Mouse (Mus musculus): Measurements from ENCODE around the gene Tm2d1. TPM values are rescaled to one million over a fixed set of nuclear protein-coding genes. Genes with fewer than 3 reads are reported as not detected.
A peak's percentile ranks its signal among the peaks of the same experiment; 100 is the strongest.
"Not testable (repeated sequence)": the region's sequence is repeated elsewhere in the genome, so short reads cannot be mapped to it uniquely, and the experiment has no call there.

The Tm2d1 gene
- total RNA-seq (2022): 10 to 100 TPM; 36.6 to 47.8 (median 39.7) TPM

DNA sequence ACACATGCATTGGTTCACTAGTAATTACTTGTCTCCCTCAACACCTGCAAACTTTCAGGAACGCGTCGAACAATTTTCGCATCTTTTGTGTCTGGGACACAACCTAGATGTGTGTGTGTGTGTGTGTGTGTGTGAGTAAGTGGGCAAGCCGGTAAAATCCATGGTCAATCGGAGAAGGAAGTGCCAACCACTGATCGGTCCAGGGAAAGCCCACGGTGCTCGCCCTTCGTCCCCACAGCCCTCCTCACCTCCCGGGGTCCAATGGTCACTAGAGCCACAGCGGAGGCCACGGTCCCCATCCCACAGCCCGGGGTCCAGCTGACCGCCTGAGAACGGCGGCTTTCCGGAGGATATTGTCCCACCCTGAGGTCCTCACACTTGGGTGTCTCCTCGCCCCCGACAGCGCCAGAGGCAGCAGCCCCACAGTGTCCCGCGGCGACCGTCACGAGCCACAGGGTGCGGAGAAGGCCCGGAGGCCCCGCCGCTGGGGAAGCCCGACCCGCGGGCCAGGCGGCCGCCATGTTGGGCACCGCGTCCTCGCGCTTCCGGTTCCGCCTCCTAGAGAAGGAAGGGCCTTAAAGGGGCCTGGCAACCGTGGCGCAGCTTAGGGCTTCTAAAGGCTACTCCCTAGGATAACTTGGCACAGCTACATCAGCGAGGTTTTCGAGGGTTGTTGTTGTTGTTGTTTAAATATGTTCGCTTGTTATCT, at the start of gene Tm2d1:
Gene Tm2d1, minus strand, starts transcription at position 591 of the 709 bp plus-strand sequence.
- peak; percentile 62 to 68 for DNase-seq (ENCODE audit: low spot score in 2 of 2)

GRCm38 (mm10) chr4:98428371-98428770, 45.3 kb upstream of the Tm2d1 start:
- no peak for DNase-seq (ENCODE audit: low spot score in 2 of 2)

DNA sequence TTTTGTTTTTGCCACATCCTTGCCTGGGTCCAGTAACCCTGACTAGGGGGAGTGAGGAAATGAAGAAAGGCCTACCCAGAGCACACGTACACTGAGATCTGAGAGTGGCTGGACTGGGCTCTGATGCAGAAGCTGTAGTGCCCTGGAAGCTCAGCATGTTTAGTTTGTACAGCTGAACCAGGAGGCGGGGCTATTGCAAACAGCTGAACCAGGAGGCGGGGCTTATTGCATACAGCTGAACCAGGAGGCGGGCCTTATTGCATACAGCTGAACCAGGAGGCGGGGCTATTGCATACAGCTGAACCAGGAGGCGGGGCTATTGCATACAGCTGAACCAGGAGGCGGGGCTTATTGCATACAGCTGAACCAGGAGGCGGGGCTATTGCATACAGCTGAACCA, 32.0 kb upstream of the Tm2d1 start:
- not testable (repeated sequence) for DNase-seq (ENCODE audit: low spot score in 2 of 2)

DNA sequence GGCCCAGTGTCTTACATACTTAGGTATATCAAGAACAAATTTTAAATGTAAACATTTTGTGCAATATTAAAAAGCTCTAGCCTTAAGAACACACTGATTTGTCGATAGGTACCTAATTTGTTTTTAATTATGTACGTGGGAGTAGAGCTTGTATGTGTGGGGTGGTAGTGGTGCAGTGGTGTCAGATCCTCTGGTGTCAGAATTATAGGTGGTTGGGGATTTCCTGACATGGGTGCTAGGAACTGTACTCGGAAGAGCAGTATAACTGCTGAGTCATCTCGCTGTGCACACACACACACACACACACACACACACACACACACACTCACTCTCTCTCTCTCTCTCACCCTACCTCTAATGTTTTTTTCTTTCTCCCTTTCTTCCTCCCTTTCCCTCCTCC, 25.3 kb upstream of the Tm2d1 start:
- DNase-seq (ENCODE audit: low spot score in 2 of 2): no peak

DNA sequence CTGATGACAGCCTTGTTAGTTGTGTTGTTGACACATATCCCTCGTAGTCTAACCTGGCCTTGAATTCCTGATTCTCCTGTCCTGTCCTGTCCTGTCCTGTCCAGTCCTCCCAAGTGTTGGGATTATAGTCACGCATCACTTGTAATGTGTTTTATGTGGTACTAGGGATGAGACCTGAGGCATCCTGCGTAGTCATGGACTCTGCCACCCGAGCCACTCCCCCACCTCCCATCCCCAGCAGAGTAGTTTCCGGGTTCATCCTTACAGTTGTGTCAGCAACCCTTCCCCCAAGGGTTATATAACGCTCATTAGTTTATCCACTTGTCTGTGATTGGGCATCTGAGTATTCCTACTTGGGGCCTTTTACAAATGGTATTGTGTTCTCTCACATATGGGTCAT, 21.3 kb upstream of the Tm2d1 start:
- no peak for DNase-seq (ENCODE audit: low spot score in 2 of 2)

DNA sequence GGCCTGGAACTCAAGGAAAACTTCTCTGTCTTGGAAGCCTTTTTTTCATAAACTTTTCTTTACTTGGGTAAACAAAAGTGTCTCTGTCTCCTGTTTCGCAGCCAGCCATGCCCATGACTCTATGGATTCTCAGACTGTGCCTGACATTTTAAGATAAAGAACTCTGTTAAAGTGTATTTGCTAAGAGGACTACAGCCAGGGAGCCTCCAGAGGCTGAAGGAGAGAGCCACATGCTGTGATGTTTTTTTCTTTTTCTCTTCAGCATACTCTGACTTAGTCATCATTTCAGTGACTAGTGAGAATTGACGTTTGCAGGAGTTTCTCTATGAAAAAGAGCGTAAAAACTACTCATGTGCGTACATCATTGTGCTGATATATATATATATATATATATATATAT, 20.4 kb upstream of the Tm2d1 start:
- no peak for DNase-seq (ENCODE audit: low spot score in 2 of 2)

- no peak for DNase-seq (ENCODE audit: low spot score in 2 of 2)
Measured at GRCm38 (mm10) chr4:98401584-98401962, 18.5 kb upstream of the Tm2d1 start.

DNA sequence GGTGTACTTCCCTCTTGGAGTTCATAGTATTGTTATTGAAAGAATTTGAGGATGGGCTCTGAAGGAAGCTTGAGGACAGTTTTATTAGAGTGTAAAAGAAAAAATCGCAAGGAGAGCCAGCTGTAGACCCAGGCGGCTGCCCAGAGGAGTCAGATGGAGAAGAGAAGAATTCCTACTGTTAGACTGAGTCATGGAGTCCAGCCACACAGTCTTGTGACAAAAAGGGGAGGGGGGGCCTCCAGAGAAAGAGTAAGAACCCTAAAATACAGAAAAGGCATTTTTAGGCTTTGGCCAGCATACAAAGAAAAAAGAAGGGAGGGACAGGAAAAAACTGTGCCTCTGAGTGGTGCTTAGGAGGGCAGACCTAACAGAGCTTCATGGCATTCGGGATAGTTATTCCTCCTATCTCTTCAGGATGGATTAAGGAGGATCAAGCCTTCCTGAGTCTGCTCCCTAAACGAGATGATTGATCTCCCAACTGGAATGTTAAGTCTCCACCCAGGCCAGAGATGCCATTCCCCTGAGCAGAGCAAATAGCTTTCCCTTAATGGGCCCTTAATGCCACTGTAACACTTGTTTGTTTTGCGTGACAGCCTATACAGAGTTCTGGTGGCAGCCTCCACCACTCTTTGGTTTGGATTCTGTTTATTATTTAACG, 17.9 kb upstream of the Tm2d1 start:
- no peak for DNase-seq (ENCODE audit: low spot score in 2 of 2)

DNA sequence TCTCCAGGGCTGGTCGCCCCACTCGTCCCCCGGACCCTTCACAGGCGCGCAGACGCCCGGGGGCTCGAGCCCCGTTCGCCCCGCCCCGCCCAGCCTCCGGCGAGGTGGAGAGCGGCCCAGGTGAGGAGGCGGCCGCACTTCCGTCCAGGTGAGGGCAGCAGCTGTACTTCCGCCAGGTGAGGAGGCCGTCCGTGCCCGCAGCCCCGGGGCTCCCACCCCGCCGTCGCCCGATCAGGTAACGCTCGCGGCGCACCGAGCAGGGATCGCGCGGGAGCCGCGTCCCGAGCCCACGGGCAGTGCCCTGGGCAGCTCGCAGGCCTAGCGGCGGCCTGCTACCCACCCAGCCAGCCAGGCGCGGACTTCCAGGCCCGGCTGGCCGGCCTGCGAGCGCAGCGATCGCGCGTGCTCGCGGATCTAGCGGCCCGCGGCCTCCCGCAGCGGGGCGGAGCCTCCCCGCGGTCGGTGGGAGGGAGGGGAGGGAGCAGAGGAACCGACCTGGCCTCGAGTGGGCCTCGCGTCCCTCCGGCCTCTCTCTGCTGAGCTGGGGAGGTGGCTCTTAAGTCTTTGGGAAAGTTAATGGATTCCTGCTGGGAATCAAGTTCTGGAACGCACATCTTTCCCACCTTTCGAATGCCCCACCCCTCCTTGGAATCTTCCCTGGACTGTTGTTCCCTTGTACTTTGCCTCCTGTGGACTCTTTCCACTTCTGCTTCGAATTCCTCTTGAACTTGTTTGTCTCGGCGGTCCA, 12.8 kb upstream of the Tm2d1 start, which contains the start of gene Patj:
Gene Patj, plus strand, starts transcription at position 96 of the 748 bp plus-strand sequence.
- DNase-seq (ENCODE audit: low spot score in 2 of 2): peak; percentile 19 to 46

DNA sequence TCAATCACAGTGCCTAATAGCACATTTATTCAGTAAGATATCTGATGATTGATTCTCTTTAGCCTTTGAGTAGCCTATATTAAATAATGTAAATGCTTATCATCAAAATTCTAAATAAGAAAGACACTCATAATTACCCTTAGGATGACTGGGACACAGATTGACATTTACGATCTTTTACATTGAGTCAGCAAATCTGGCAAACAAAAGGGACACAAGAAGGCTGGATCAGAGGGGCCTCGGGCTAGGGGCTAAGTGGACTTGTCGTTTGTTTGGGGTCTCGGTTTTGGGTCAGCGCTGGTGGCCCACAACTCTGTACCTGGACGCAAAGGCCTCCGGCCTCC, 12.2 kb upstream of the Tm2d1 start:
- DNase-seq (ENCODE audit: low spot score in 2 of 2): no peak

- no peak for DNase-seq (ENCODE audit: low spot score in 2 of 2)
Measured at GRCm38 (mm10) chr4:98385036-98385435, 1.9 kb upstream of the Tm2d1 start.

DNA sequence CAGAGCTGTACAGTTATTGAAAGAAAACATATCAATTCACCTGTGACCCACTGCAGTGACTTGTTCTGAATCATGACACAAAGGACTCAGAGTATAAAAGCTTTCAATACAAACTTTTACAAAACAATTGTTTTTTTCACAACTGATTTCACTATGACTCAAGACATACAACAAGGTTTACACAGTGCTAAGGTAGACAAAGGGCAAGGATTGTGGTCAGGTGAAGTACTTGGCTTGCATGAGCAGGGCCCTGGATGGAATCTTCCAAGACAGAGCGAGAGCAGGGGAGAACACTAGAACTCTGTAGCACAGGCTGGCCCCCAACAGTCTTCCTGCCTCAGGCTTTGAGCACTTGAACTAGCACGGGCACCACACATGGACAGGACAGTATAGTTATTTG, 6.2 kb downstream of the Tm2d1 start:
- no peak for DNase-seq (ENCODE audit: low spot score in 2 of 2)

DNA sequence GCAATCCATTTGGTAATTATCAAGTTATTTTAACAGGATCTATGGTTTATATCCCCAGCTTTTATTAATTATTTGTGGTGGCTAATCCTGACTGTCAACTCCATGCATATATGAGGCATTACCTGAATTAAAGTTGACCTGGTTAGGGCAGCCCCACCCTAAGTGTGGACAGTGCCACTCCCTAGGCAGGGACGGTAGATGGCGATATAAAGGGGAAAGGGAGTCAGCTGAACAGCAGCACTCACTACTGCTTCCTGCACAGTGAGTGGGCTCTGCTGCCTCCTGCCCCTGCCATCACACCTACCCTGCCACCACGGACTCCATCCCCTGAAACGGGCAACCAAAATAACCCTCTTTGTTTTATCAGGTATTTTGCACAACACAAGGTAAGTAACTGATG, 7.7 kb downstream of the Tm2d1 start:
- no peak for DNase-seq (ENCODE audit: low spot score in 2 of 2)

DNA sequence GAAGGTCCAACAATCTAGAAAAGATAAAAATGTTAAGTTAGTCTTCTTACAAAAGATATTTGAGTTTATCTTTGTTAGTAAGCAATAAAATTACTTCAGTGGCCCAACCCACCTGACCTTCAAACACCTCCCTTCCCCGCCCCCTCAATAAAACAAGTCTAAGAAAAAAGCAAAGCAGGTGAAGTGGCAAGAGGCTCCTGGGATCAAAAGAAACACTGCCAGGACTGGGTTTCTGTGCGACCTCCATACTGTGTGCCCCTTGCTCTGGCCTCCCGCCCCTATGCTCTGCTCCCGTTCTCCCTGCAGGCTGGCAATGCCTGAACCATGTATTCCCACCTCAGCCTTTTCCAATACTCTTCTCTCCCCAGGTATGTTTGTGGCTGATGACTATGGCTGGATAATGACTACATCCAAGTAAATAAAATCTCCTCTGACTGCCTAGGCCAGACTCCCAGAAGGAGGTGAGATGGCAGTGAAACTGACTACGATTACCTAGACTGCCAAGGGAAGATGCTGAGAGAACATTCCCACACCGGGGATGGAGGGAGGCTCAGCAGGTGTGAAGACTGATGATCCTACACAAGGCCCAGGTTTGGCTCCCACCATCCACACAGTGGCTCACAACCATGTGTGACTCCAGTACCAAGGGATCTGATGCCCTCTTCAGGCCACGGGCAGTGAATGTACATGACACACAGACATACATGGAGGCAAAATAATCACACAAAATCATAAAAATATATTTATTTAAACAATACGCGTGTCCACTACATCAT, 24.9 kb downstream of the Tm2d1 start:
- DNase-seq (ENCODE audit: low spot score in 2 of 2): no peak

- no peak for DNase-seq (ENCODE audit: low spot score in 2 of 2)
Measured at GRCm38 (mm10) chr4:98348580-98348979, 34.5 kb downstream of the Tm2d1 start.

DNA sequence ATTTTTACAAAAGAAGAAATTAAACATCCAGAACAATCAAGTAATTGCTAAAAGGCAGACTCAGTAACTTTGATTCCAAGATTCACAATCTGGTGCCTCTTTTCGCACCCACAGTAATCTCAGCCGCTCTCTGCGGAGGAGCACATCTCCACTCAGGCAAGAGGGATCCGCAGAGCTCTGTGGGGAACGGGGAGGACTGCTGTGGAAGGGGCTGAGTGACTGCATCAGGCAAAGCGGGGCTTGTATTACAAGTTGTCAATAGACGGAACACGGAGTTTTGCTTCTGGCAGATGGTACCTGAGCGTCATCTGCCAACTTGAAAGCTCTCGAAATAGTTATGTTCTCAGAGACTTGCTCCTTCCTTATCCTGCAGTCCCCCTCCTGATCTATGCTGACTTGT, 37.3 kb downstream of the Tm2d1 start:
- DNase-seq (ENCODE audit: low spot score in 2 of 2): peak; percentile 43 to 56

DNA sequence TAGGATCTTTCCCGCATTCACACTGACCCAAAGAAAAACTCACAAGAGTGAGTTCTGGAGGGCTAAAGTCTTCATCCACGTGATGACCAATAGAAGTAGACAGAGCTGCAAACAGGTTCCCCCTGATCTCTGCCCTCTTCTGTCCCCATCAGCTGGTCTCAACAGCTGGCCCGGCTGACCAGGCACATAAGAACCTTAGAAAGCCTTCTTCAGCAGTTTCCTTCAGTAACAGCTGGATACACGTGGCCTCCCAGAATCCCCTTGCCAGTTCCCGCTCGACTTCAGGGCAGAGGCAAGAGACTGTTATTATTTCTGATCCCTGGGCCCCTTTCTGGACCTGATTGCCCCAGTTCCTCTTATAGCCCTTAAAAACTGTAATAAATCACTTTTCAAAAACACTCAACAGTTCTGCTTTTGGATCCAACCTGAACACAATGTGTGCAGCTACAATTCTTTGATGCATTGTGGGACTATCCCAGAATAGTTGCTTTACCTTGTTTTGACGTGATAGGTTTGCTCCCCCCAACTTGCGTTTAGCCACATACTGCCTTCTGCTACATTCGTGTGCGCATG, 43.0 kb downstream of the Tm2d1 start:
- no peak for DNase-seq (ENCODE audit: low spot score in 2 of 2)

GRCm38 (mm10) chr4:98338636-98339630, 44.2 kb downstream of the Tm2d1 start:
- no peak for DNase-seq (ENCODE audit: low spot score in 2 of 2)

DNA sequence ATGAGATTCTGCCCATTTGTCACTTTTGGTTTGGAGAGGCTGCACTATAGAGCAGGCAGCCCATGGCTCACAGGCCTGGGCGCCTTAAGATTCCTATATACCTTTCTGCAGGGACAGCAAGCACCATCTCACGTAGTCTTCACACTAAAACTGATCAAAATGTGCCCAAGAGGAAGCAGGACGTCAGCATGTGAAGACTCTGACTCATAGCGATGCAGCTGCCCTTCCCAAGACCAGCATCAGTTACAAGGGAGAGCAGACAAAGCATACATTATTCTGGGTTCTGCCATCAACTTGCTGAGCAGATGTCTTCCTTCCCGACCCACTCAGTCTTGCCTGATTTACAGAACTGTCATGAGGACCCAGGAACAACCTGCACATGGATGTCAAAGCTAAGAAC, 45.9 kb downstream of the Tm2d1 start:
- DNase-seq (ENCODE audit: low spot score in 2 of 2): no peak

DNA sequence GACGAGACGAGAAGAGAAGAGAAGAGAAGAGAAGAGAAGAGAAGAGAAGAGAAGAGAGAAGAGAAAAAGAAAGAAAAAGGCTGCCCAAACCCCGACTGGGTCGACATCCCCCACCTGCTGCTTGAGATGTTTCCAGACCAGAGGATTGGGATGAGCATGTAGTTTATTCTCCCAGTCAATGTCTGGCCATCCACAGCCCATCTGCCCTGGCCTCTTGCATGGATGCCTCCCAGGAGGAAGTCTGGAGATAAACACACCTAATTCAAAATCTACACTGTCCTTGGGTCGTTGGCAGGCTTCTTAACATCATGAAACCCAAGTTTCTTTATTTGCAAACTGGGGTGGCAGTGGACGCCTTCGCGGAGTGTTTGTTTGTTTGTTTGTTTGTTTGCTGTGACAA, 47.4 kb downstream of the Tm2d1 start:
- DNase-seq (ENCODE audit: low spot score in 2 of 2): no peak
